Mouse (Mus musculus) liver, embryonic 16.5 days (tissue): ENCODE measurements around the gene Sco1. TPM values are rescaled to one million over a fixed set of nuclear protein-coding genes. Genes with fewer than 3 reads are reported as not detected.

Experiments used
- ATAC-seq: fragments of 200-750 bp; cut with Nextera tagmentation; 2 replicates; pipeline ENCODE4 v1.8.0; 2017; ENCODE audit warnings: low read depth, mild to moderate bottlenecking, moderate number of reproducible peaks, moderate library complexity
- H3K27ac ChIP-seq: fragments of 300-500 bp; sonication (generic); 2 replicates; pipeline ENCODE4 v1.5.1; 2014; ENCODE audit warnings: mild to moderate bottlenecking, low read length
- H3K27me3 ChIP-seq: fragments of 300-500 bp; sonication (generic); 2 replicates; pipeline ENCODE4 v1.6.1; 2014; ENCODE audit warnings: low read depth, low read length, mixed read lengths; ENCODE audit not compliant: control insufficient read depth, insufficient read depth
- H3K36me3 ChIP-seq: fragments of 300-500 bp; sonication (generic); 2 replicates; pipeline ENCODE4 v1.6.1; 2014; ENCODE audit warnings: mild to moderate bottlenecking; ENCODE audit not compliant: control insufficient read depth, insufficient read depth
- H3K4me1 ChIP-seq: fragments of 300-500 bp; sonication (generic); 2 replicates; pipeline ENCODE4 v1.6.1; 2014; ENCODE audit warnings: low read depth, low read length, mixed read lengths; ENCODE audit not compliant: control insufficient read depth
- H3K4me2 ChIP-seq: fragments of 300-500 bp; sonication (generic); 2 replicates; pipeline ENCODE4 v1.6.1; 2014; ENCODE audit warnings: low read depth, low read length, mixed read lengths
- H3K4me3 ChIP-seq: fragments of 300-500 bp; sonication (generic); 2 replicates; pipeline ENCODE4 v1.5.1; 2014; ENCODE audit warnings: low read depth, mild to moderate bottlenecking, low read length
- H3K9ac ChIP-seq: fragments of 300-500 bp; sonication (generic); 2 replicates; pipeline ENCODE4 v1.6.1; 2014; ENCODE audit warnings: low read depth, low read length
- H3K9me3 ChIP-seq: fragments of 300-500 bp; sonication (generic); replicated peaks from 2 replicates; pipeline ENCODE4 v1.6.1; 2016; ENCODE audit warnings: low read length; ENCODE audit not compliant: control insufficient read depth
- WGBS: fragments of 180-500 bp; shearing (Covaris S2); extraction: QIAGEN DNeasy Blood & Tissue Kit; methylation state at CpG from one replicate; pipeline ENCODE4 v1.1.7; 2014; ENCODE audit not compliant: insufficient replicate concordance; 5-methylcytosine and 5-hydroxymethylcytosine counted together
- polyA plus RNA-seq: library from polyadenylated mRNA; unstranded; fragments of >200 nt; fragmentation: Nextera tagmentation; extraction: Ambion mirVana; gene quantifications from 2 replicates; pipeline ENCODE4 v1.2.1, GENCODE M21; 2015

The Sco1 gene
- polyA plus RNA-seq, 1 experiment from 2014 or later = 5.5 TPM

DNA sequence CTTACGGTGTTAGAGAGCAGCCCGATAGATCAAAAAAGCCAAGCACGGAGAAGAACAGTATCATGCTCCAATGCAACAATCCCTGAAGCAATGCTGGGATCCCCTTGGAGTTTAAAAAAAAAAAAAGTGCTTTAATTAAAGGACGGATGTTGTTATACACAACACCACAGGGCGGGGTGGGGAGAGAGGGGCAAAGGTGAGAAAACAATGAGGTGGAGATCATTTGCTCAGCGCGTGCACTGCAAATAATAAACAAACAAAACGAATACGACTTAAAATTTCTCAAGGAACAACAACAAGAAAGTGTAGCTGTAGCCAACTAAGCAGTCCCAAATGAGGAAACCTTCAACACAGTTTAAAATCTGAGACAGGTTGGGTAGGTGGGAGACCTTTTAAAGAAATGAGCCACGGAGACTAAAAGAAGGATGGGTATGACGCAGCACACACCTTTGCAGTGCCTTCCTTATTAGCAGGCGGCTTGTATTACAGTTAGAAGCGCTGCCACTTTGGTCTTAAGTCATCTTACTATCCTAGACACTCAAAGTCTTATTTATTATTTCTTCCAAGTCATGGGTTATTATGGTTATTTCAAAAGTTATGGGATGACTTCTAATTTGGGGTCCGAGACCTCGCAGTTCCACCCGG is 672 bp upstream of the Sco1 start:
- Histone ChIP-seq H3K27me3 (no peaks in the 10 kb centered on the region), H3K9ac (peak overlapping the region; percentile 85), H3K4me2 (peak overlapping the region; percentile 82), H3K27ac (peak overlapping the region; percentile 76), H3K4me3 (peak overlapping the region; percentile 94), H3K4me1 (peaks cover 12% of the 10 kb centered on the region), H3K36me3 (peaks cover 6% of the 10 kb centered on the region; the same call in 1 of the 2 replicates), H3K9me3 (no peaks in the 10 kb centered on the region)
- peak; percentile 47; the same call in 1 of the 2 replicates for ATAC-seq
- 12% methylated on average over 16 of the region's 16 CpGs for WGBS

DNA sequence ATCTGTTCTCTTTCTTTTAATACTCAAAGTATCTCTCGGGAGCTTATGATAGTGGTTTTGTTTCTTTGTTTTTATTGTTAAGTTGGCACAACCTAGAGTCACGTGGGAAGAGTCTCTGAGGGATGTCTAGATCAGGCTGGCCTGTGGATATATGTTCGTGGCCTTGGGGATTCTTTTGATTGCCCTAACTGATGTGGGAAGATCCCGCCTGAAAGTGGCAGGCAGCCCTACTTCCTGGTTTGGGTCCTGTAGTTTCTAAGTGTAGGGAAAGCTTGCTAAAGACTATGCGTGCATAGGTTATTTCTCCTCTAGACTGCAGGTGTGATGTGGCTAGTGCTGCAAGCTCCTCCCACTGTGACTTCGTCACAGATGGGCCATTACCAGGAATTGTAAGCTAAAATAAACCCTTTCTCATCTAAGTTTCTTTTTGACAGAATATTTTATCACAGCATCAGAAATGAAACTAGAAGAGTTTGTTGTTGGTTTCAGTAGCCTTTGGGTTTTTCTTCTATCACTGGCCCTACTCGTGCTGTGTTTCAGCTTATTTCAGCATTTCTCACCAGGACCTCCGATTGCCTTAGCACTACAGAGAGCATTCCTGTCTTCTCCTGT is 2.4 kb downstream of the Sco1 start:
- 68% methylated on average over 8 of the region's 8 CpGs for WGBS
- Histone ChIP-seq H3K36me3 (peaks cover 14% of the 10 kb centered on the region), H3K4me2 (no peak overlapping the region), H3K4me3 (no peak overlapping the region), H3K27me3 (no peaks in the 10 kb centered on the region), H3K4me1 (peaks cover 12% of the 10 kb centered on the region), H3K27ac (no peak overlapping the region), H3K9ac (no peak overlapping the region), H3K9me3 (no peaks in the 10 kb centered on the region)
- no peak for ATAC-seq

DNA sequence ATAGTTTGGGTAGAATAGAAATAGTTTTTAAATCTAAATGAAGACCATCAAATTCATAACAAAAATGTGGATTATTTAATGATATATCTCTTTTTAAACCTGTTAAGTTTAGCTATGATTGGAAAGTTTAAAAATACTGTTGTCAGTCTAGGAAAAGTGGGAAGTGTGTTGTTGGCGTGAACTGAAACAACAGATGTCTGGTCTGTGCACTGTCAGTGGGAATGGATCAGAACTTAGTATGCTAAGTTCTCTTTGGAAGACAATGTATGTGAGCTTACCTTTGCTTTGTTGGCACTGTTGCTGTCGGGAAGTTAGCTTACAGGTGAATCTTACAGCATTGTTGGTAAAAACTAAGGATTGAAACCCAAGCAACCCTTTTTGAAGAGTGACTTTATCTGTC is 8.8 kb downstream of the Sco1 start:
- ATAC-seq = no peak
- Histone ChIP-seq H3K9ac (no peak overlapping the region), H3K4me1 (no peaks in the 10 kb centered on the region), H3K36me3 (peaks cover 23% of the 10 kb centered on the region), H3K4me2 (no peak overlapping the region), H3K4me3 (no peak overlapping the region), H3K27ac (no peak overlapping the region), H3K9me3 (no peaks in the 10 kb centered on the region), H3K27me3 (no peaks in the 10 kb centered on the region)
- 67% methylated on average over 2 of the region's 2 CpGs for WGBS

- no peak overlapping the region for H3K4me2 ChIP-seq
- no peaks in the 10 kb centered on the region for H3K9me3 ChIP-seq
- no peak overlapping the region for H3K9ac ChIP-seq
- no peak overlapping the region for H3K27ac ChIP-seq
- H3K4me3 ChIP-seq = no peak overlapping the region
- peaks cover 17% of the 10 kb centered on the region for H3K36me3 ChIP-seq
- no peaks in the 10 kb centered on the region for H3K27me3 ChIP-seq
- 79% methylated on average over 3 of the region's 3 CpGs for WGBS
- H3K4me1 ChIP-seq = no peaks in the 10 kb centered on the region
- no peak for ATAC-seq
Measured at GRCm38 (mm10) chr11:67062726-67063125, 10.3 kb downstream of the Sco1 start.

DNA sequence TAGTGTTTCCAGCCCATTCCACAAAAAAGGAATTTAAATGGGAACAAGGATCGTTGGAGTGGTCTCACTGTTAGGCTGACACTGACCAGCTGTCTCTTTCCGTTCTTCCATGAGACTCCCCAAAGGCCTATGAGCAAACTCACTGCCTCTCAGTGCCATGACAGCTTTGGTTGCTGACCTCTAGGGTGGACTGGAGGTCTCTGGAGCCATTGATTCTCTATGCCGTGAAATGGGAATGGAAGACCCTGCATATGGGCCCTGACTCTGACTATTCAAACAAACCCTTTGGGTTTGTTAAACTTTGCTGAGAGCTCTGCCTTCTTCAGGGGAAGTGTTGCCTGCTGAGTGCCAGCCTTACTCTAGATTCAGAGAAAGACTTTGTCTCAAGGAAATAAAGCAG is 15.3 kb downstream of the Sco1 start:
- WGBS = 66% methylated on average over 3 of the region's 3 CpGs
- no peak overlapping the region for H3K27ac ChIP-seq
- H3K9ac ChIP-seq = no peak overlapping the region
- peaks cover 13% of the 10 kb centered on the region for H3K36me3 ChIP-seq
- no peak overlapping the region for H3K4me3 ChIP-seq
- no peaks in the 10 kb centered on the region for H3K27me3 ChIP-seq
- H3K4me1 ChIP-seq = no peaks in the 10 kb centered on the region
- no peaks in the 10 kb centered on the region for H3K9me3 ChIP-seq
- H3K4me2 ChIP-seq = no peak overlapping the region
- ATAC-seq = no peak

- ATAC-seq = no peak
- H3K27ac ChIP-seq = no peak overlapping the region
- no peak overlapping the region for H3K9ac ChIP-seq
- 69% methylated on average over 15 of the region's 15 CpGs for WGBS
- H3K9me3 ChIP-seq = no peaks in the 10 kb centered on the region
- no peaks in the 10 kb centered on the region for H3K4me1 ChIP-seq
- H3K4me2 ChIP-seq = no peak overlapping the region
- no peaks in the 10 kb centered on the region for H3K36me3 ChIP-seq
- H3K4me3 ChIP-seq = no peak overlapping the region
- H3K27me3 ChIP-seq = no peaks in the 10 kb centered on the region
Measured at GRCm38 (mm10) chr11:67072615-67073130, 20.2 kb downstream of the Sco1 start.

DNA sequence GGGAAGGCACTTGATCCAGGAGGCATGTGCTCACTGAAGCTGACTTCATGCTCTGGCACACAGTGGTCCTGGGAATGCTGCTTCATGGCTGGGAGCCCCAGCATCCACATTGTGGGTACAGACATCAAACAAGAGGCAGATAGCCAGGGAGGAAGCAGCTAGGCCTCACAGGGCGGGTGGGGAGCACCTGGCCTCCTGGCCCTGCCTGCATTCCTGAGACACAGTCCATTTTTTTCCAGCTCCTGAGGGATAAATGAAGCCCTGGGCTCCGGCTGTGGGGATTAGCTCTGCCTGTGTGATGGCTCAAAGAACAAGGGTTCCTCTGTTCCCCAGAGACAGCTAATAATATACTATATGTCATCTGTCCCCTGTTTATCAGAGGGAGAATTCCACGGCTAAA is 22.6 kb downstream of the Sco1 start:
- Histone ChIP-seq H3K36me3 (no peaks in the 10 kb centered on the region), H3K9ac (no peak overlapping the region), H3K4me3 (no peak overlapping the region), H3K27me3 (no peaks in the 10 kb centered on the region), H3K27ac (no peak overlapping the region), H3K4me2 (no peak overlapping the region), H3K4me1 (no peaks in the 10 kb centered on the region), H3K9me3 (no peaks in the 10 kb centered on the region)
- ATAC-seq = no peak
- 47% methylated on average over 3 of the region's 3 CpGs for WGBS

DNA sequence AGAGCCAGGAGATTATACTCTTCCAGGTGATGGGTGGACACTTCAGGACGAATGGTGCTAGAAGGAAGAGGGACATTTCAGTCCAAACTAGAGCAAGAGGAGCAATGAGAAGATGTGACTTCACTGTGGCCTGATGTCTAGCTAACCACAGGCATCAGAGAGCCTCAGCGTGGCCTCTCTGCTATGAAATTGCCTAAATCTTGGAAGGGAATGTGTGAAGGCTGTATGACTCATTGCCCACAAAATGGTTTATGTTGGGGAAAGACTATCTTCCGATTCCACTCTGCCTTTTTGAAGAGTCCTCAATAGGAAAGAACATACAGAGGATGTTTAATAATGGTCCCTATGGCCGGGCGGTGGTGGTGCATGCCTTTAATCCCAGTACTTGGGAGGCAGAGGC is 24.3 kb downstream of the Sco1 start:
- Histone ChIP-seq H3K9ac (no peak overlapping the region), H3K4me3 (no peak overlapping the region), H3K9me3 (no peaks in the 10 kb centered on the region), H3K27me3 (no peaks in the 10 kb centered on the region), H3K4me1 (no peaks in the 10 kb centered on the region), H3K4me2 (no peak overlapping the region), H3K27ac (no peak overlapping the region), H3K36me3 (no peaks in the 10 kb centered on the region)
- 63% methylated on average over 5 of the region's 5 CpGs for WGBS
- no peak for ATAC-seq

GRCm38 (mm10) chr11:67077435-67077834 is 25.0 kb downstream of the Sco1 start:
- Histone ChIP-seq H3K9ac (no peak overlapping the region), H3K4me1 (no peaks in the 10 kb centered on the region), H3K4me3 (no peak overlapping the region), H3K4me2 (no peak overlapping the region), H3K27me3 (no peaks in the 10 kb centered on the region), H3K27ac (no peak overlapping the region), H3K9me3 (no peaks in the 10 kb centered on the region), H3K36me3 (no peaks in the 10 kb centered on the region)
- no peak for ATAC-seq
- WGBS = 20% methylated on average over 3 of the region's 3 CpGs
